Mouse (Mus musculus) erythroblast, embryonic 14.5 days (primary cell): ENCODE results near the gene Rerg.

Experiments used
- GATA1 ChIP-seq: IDR thresholded peaks from 2 replicates; pipeline ENCODE4 v1.6.1; 2012; ENCODE audit warnings: low read length, inconsistent platforms, mixed read lengths
- TAL1 ChIP-seq: IDR thresholded peaks from 3 replicates; pipeline ENCODE4 v1.6.1; 2012; ENCODE audit warnings: low read length, inconsistent platforms, mixed read lengths

DNA sequence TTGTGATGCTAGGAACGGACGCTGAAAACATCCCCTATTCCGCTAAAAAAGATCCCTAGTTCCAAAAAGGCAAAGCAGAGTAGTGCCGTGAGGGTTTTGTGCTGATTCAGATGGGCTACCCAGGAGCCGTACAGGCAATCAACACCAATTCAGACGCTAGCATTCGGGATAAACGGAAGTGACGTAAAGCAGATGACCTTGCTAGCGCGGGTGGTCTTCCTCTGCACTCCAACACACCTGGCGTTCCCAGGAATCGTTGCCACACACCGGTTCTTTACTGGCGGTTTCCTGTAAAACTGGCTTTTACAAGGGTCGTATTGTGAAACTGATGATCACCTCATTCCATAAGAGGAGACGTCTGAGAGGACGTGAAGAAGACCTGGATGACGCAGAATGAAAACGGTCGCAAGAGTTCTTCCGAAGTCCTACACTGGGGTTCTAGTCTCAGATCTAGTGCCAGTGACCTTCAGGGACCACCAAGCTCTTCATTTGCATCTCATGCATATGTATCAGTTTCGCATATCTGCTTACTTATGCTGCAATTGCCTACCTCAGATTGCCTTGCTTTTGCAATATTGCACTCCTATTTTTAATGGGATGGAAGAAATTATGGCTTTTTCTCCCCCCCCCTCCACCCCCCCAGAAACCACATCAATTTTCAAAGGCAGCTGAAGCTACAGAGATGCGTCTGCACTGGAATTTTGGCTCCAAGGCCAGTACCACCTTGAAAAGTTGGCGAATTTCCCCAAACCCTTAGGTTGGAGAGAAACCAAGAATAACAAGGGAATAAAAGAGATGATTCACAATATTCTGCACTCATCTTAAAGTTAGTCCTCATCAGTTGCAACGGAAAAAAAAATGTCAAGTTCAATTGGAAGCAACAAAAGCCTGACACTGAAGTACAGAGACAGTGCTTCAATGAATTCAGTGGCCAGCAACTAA is 14.8 kb downstream of the Rerg start:
- no peak for TF ChIP-seq TAL1
- TF ChIP-seq GATA1, result no peak
